Mouse (Mus musculus): ENCODE data around the gene Ninj2.

Ninj2 gene

DNA sequence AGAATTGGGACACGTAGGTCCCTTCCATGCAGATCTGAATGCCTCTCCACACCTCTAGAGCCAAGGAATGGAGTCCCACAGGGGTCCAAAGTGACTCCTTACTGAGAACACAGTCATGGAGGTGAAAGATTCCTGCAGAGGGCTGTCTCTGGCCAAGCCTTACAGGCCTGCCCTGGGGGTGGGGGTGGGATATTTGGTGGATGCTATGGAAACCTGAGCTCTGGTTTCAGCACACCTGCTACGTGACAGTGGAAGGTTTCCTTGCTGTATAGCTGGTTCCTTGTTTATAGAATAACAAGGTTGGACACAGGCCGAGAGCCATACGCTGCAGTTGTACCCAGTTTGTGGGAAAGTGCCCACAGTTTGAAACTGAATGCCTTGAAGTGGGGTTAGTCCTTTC is 87.3 kb downstream of the Ninj2 start:
- DNase-seq: no peak

DNA sequence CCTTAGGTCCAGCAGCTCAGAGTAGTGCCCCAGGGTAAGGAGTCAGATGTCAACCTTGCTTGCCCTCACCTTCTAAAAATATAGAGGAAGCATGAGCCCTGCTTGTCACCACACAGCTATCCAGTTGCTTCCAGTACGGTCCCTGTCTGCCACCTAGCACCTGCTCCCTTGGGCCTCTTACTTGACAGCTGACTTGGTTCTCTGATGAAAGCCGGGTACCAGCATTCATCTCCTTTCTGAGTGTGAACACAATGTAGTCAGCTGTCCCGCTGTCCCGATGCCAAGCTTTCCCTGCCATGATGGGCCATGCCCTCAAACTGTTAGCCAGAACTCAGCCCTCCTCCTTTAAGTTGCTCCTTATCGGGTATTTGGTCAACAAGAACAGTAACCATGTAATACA is 89.0 kb downstream of the Ninj2 start:
- no peak for DNase-seq

DNA sequence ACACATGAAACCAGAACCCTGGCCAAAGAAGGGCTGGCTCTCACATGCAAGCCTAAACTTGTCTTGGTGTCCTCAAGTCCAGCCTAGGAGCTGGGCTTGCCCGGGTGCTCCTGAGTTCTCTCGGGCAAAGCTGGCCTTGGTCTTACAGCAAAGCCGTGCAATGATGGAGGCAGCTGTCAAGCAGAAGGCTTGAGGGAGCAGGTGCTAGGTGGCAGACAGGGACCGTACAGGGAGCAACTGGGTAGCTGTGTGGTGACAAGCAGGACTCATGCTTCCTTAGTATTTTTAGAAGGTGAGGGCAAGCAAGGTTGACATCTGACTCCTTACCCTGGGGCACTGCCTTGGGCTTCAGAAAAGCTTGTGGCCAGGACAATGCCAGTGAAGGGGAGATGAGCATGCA is 90.6 kb downstream of the Ninj2 start:
- DNase-seq: no peak

DNA sequence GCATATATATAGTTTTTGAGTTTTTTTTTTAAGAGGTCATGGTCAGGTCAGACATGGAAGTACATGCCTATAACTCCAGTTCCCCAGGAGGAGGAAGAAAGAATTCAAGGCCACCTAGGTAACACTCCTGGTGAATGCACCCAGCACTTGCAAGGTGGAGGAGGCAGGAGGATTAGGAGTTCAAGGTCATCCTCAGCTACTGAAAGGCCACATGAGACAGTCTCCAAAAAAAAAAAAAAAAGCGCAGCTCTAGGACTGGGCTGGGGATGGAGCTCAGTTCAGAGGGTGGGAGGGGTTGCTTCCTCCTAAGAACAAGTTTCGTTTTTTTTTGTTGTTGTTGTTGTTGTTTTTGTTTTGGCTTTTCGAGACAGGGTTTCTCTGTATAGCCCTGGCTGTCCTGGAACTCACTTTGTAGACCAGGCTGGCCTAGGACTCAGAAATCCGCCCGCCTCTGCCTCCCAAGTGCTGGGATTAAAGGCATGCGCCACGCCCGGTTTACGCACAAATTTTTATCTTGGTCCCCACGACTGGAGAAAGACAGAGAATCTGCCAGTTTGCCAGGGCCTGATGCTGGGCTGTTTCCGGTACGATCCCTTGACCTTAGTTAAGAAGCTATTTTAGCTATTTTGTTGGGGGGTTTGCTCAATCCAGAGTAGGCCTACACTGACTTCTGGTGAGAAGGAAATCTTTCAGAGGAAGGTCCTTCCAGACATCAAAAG is 92.0 kb downstream of the Ninj2 start:
- no peak for DNase-seq

DNA sequence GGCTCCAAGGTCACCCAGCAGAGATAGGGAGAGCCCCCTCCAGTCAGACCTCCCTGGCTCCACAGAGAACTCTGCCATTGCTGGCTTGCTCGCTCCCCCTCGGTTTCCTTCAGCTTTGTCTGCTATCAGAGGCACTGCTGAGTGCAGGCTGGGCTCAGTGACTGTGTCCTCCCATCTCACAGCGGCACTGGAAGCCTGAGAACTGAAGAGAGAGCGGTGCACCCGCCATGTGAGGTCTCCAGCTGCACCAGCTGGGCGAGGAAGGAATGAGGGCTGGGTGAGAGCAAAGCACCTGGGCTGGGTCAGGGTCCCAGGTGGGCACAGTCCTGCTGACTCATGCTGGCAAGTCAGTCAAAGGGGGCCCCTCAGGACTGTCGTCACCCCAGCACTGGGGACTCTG is 92.6 kb downstream of the Ninj2 start:
- DNase-seq: no peak

DNA sequence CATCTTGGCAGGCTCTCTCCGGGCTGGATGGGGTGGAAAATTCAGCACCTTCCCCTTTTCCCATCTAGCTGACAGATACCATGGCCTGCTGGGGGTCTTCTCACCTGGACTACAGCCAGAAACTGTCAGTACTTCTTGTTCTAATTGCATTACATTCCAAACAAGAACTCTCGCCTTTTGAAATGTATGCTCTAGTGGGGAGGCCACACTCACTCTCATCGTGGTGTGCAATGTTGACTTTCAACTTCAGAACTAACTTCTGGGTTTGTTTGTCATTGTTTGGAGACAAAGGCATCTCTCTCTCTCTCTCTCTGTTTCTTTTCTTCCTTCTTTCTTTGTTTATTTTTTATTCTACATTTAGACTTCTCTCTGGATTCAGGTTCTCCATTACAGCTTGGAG is 93.4 kb downstream of the Ninj2 start:
- no peak for DNase-seq

DNA sequence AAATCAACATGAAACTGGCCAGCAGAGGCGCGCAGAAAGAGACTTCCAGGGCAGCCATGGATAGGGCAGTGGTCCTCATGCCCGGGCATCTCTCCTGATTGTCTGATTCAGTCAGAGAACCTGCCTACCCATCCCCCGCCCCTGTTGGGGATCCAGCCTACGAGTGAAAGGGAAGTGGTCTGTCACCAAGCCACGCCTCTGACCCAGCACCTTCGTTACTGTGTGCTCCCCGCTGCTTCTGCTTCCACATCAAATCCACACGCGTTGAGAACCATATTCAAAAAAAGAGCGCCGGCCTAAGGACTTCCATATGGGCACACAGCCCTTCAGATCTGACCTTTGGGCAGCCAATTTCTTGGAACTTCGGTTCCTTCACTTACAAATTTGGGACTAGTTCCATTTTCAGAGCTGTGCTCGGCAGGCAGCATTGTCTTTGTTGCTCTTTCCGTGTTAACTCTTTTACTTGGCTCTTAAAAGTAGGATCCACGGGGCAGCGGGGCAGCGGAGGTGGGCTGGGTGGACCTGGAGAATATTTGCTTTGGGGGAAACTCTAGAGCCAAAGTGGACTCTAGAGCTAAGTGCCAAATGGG is 94.5 kb downstream of the Ninj2 start:
- peak in 1 of 2 experiments; percentile 38 for DNase-seq

DNA sequence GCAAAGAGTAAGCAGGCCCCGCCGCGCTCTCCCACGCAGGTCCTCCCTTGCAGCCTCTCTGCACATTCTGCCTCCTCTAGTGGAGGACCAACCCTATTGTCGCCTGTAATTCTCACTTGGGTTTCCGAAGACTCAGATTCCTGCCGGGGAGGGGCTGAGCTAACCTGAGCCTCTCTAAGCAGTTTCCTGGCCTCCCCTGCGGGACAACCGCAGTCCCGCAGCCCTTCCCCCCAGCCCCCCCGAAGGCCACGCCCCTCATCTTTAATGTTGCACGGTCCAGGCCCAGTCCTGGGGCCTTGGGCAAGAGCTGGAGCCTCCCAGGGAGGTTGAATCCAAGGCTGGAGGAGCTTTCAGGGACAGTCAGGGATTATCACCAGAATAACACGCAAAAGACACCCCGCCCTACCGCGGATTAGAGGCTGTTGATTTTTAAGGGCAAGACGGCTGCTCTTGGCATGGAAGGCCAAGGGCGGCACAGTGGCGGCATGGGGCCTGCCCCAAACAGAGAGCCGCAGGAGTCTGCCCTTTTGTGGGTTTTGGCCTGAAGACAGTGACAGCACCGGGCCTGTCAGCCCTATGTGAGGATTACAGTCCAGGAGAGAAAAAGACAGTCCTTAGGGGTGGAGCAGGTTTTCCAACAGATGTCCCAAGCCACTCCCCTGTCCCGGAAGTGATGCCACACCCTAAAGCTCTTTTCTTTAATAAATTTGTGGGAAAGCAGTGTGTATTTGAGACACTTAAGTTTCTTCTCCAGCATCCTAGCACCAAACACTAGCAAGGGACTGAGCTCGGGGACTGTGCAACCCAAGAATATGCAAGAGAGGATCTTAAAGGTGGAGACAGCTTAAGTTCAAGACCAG is 95.5 kb downstream of the Ninj2 start:
- no peak for DNase-seq

DNA sequence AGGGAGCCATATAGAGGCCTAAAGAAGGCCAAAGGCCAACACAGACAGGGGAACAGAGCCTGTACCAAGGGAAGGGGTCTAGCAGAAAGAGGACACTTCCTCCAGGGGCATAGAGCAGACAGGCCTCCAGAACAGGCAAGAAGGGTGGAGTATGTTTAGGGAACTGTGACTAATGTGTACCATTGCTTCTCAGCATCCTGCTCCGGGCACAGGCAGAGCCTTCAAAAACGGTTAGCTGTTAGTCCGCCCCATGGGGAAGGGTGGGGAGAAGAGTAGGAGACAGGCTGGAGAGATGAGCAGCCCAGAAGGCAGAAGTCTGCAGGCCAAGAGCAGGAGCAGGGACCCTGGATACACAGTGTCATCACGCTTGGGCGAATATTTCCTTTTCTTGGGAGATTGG is 96.1 kb downstream of the Ninj2 start:
- no peak for DNase-seq

DNA sequence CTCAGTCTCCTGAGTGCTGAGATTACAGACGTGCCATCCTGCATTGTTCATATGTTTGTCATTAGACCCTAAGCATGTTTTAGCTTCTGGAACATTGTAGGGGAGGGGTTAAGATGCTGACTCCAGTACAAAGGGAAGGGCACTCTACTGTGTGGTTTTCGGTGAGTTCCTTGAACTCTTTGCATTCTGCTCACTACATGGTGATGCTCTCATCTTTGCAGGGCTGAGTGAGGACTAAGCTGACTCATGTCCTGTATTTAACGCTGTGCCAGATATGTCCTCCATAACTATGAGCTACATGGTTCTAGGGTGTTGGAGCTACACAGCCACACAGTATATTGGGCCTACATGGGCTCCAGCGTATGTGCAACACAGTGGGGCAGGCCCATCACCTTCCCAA is 97.2 kb downstream of the Ninj2 start:
- DNase-seq: no peak

DNA sequence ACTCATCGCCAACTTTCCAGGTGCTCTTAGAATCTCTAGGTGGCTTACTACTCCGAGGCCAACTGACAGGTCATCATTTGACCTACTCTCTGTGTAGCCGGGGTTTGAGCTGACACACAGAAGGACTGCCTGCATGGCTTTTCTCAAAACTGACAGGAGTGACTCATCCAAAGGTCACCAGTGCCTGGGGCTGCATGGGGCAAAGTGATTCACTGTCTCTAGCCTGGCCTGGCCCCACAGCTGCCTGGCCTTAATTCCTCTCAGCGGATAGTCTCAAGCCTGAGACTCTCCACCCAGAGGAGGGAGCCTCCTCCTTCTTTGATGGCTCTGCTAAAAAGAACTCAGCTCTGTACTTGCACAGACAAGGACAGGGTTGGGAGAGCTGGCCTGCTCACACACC is 97.8 kb downstream of the Ninj2 start:
- DNase-seq: no peak

DNA sequence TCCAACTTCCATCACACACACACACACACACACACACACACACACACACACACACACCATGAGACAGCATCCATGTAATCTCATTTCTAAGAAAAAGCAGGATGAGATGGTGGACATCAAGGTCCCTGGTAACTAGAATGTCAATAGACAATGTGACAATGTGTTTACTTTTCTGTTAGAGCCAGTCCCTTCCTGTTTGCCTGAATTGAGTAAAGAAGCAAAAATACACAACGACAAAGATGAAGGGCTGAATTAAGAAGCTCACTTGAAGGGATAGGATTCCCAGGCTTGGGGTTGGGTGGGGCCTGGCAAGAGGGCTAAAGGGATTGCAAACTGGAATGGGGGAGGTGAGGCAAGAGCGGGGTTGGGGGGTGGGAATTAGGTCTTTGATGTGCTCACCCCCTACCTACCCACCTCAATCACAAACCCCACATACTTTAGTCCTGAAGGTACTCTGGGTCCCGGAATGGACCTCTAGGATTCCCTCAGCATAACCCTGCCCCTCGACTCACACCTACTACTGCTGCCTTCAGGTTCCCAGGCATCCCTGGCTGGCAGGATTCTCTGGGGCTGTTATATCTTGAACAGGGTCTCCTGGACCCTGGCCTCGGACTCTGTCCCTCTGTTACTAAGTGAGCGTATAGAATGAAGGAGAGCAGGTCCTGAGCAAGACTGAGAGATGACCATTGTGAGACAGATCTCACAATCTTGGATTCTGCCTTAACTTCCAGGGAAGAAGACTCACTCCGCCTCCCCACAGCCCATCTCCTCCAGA is 98.4 kb downstream of the Ninj2 start:
- no peak for DNase-seq

DNA sequence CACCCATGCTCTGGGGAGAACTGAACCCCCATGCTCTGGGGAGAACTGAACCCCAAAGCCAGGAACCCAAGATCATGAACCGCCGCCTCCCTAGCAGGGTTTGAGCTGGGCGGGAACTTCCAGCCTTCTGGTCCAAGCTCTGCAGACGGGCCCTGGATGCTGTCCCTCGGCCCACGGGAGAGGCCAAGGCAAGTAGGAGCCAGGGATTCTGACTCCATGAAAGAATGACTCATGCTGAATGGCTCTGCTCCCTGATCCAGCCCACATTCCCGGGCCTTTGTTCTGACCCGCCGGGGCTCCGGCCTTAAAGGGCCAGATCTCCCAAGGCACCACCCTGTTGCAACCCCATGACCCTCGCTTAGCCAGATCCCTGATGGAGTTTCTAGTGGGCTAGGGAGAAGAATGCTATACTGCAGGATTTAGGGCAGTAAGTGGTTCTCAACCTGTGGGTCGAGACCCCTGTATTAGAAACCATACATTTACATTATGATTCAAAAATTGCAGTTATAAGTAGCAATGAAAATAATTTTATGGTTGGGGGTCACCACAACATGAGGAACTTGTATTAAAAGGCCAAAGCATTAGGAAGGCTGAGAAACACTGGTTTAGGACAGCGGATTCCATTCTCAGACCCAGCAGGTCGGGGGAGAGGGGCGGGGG is 99.2 kb downstream of the Ninj2 start:
- peak; percentile 68 to 75 for DNase-seq

DNA sequence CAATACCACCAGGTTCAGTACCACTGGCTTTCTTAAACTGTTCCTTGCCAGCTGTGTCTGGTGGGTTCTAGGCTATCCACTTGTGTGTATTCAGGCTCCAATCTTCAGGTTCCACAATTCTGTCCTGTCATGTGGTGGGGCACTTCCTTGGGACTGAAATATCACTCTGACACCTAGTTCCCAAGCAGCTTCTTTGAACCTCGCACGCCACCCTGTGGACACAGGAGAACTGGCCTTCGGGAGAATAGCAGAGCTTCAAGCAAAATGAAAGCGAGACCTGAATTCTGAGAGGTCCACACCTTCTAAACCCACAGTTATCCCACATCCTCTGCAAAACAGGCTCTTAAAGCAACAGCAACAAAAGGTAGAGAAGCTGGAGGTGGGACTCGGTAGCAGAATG is 100.0 kb downstream of the Ninj2 start:
- peak; percentile 85 to 91 for DNase-seq

DNA sequence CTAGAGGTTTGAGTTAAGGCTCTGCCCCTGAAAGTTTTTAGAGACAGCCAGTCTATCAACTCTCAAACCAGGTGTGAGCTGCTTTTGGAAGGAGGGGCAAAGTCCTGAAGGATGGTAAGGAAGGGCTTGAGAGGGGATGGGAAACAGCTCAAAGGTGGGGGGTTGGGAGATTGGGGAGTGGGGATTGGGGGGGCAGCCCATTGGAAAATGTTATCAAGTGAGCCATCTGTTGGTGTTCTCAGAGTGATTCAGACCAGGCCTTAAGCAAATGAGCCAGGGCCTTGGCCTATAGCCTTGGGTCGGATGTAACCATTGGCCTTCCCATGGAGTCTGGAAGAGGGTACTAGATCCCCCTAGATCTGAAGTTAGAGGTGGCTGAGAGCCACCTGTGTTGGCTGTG is 100.6 kb downstream of the Ninj2 start:
- no peak for DNase-seq

DNA sequence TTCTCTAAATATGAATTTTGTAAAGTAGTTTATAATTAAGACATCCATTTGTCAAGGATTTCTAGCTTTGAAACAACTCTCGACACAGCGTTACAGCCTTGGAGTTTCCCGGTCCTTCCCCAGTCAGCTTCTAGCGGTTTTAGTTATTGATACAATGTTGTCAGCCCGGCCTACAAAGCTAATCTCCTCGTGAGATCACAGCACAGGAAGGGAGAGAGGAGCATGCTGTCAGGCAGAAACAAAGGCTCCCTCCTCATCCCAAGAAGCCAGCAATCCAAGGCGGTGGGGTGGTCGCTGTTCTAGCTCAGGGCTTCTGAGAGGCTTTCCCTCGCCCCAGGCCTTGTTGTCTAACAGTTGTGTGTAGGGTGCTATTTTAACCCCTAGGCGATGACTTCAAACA is 101.2 kb downstream of the Ninj2 start:
- no peak for DNase-seq

DNA sequence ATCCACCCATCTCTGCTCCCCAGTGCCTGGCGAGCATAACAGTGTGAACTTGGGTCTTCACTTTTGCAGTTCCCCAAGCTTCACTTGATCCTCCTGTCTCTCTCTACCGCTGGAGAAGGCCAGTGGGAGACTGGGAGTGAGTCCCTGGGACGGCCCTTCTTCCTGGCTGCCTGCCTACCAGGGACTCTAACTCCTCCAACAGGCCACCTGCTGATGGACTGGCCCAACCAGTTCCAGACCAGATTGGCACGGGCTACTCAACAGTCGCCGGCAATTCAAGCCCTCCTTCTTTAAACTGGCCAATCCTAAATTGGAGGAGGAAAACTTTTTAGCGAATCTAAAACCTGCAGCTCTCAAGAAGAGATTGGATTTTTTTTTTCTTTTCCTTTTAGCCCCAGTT is 101.8 kb downstream of the Ninj2 start:
- peak; percentile 60 to 79 for DNase-seq

DNA sequence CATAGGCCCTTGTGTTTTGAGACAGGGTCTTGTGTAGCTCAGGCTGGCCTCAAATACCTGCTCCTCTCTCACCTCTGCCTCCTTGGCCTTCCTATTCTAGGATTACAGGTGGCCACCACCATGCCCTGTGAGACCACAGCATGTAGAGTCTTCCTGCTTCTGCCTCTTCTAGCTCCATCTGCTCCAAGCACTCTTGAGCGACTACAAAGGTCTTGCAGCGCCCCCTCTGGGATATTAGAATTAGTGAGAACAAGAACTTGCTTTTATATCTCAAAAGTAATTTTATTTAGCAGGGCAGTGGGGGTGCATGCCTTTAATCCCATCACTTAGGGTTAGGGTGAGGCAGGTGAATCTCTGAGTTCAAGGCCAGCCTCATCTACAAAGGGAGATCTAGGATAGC is 103.7 kb downstream of the Ninj2 start:
- DNase-seq: peak in 1 of 2 experiments; percentile 64

DNA sequence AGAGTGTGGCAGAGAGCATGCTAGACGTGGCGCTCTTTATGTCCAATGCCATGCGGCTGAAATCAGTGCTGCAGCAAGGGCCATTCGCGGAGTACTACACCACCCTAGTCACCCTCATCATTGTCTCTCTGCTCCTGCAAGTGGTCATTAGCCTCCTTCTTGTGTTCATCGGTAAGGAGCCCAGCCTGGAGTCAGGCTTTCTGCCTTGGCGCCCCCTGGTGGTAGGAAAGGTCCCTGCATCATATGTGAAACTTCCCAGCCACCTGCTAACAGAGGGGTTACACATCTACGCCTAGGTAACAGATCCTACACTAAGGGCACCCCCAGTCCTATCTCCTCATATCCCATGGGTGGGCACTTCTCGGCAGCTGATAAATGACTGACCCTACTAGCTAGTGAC is 104.8 kb downstream of the Ninj2 start:
- DNase-seq: peak; percentile 69 to 88

DNA sequence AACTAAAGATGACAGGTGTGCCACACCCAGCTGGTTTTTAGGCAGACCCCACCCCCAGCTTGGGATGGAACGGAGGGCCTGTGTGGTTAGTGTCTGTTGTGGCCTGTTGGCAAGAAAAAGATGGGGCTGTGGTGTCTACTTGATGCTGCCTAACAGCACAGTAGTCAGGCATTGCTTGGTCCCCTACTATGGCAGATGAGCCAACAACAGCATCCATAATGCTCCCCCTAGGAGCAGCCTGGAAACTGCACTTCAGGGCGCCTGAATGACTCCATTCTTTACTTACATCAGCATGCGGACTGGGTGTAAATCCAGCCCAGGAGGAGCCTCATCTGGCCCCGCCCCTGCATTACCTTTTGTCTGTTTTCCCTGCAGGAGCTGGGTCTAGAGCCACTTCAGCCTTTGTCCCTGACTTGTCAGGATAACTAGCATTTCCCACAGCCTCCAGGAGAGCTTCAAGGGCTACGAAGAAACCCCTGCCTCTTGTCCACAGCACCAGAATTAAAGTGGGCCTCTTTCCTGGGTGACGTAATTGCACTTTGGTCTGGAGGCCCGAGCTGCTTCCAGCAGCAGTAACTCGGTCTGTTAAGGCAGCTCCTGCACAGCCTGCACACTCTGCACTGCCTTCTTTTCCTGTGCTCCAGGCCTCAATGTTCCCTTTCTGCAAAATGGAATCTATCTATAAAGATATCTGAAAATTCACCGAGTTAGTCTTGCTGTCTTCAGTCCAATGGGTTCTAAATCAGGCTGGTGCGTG is 106.7 kb downstream of the Ninj2 start:
- DNase-seq: peak in 1 of 2 experiments; percentile 22

DNA sequence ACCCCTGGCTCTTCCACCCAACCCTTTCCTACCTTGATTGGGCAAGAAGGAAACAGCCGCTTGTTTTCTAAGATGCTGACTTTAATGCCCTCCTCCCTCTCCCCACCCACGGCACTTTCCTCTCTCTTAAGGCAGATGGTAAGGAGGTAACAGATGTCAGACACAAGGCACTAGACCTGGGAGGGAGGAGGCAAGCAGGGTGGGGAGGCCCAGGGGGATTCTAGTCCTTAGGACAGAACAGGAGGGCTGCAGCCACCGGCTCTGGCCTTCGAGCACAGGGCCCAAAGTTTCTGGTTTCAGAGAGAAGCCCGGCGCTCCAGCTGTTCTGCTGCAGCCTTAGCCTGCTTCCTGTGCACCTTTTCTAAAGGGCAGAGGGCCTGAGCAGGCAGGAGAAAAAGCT is 108.8 kb downstream of the Ninj2 start:
- no peak for DNase-seq

DNA sequence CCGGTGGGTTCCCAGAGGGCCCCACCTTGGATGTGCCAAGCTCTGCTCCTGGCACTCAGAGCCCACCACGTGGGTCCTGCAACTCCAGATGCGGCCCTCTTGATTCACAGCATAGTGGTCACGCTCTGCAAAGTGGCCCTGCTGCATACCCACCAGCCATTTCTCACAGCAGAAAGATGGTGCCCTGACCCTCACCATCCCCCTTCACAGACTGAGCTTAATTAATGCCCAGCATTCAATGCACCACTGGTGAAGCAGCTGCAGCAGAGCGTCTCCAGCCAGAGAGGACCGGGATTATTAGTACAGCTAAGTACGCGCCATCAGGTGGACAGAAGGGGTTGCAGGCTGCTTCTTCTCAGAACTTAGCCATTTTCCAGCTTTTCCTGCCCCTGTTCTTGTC is 109.3 kb downstream of the Ninj2 start:
- DNase-seq: no peak
